Mouse (Mus musculus) brown adipose tissue, adult 24 weeks (tissue): ENCODE data around the gene Ano6. TPM values are rescaled to one million over a fixed set of nuclear protein-coding genes. Genes with fewer than 3 reads are reported as not detected.

Experiments
- H3K27ac ChIP-seq: fragments of 200-500 bp; replicated peaks from 2 replicates; pipeline ENCODE4 v1.5.1; 2012; ENCODE audit warnings: low read depth, mild to moderate bottlenecking, low read length
- H3K4me1 ChIP-seq: fragments of 200-500 bp; 2 replicates; pipeline ENCODE4 v1.6.1; 2012; ENCODE audit warnings: low read length, mixed read lengths; ENCODE audit not compliant: control insufficient read depth, insufficient read depth, insufficient read length
- H3K4me3 ChIP-seq: fragments of 200-500 bp; 2 replicates; pipeline ENCODE4 v1.5.1; 2012; ENCODE audit warnings: low read depth, mild to moderate bottlenecking, low read length, moderate library complexity; ENCODE audit not compliant: insufficient read depth
- polyA plus RNA-seq: library from polyadenylated mRNA; stranded (reverse); fragments of >200 nt; gene quantifications from 2 replicates; pipeline ENCODE4 v1.2.4, GENCODE M21; 2012; ENCODE audit not compliant: missing spikeins, insufficient read depth, insufficient read length

Ano6 gene
- polyA plus RNA-seq, 1 experiment, result 21.1 TPM

- H3K4me3 ChIP-seq, result no peak overlapping the region
- H3K27ac ChIP-seq, result no peak overlapping the region
- H3K4me1 ChIP-seq, result peaks cover 6% of the 10 kb centered on the region; the same call in 1 of the 2 replicates
These were observed 158.7 kb downstream of the Ano6 start for GRCm38 (mm10) chr15:95949336-95949735.

GRCm38 (mm10) chr15:95951497-95951896 lies 160.9 kb downstream of the Ano6 start:
- no peak overlapping the region for H3K4me3 ChIP-seq
- H3K27ac ChIP-seq, result 0 out of 2 replicates have a peak overlapping the region, but pooled peaks have one; percentile 19
- peaks cover 6% of the 10 kb centered on the region; the same call in 1 of the 2 replicates for H3K4me1 ChIP-seq

GRCm38 (mm10) chr15:95956692-95957091 lies 166.0 kb downstream of the Ano6 start:
- H3K4me1 ChIP-seq, result peaks cover 6% of the 10 kb centered on the region; the same call in 1 of the 2 replicates
- H3K27ac ChIP-seq, result no peak overlapping the region
- H3K4me3 ChIP-seq, result no peak overlapping the region

GRCm38 (mm10) chr15:95962411-95963123 lies 171.9 kb downstream of the Ano6 start:
- no peak overlapping the region for H3K27ac ChIP-seq
- peaks cover 2% of the 10 kb centered on the region; the same call in 1 of the 2 replicates for H3K4me1 ChIP-seq
- no peak overlapping the region for H3K4me3 ChIP-seq

GRCm38 (mm10) chr15:95963124-95963482 lies 172.5 kb downstream of the Ano6 start:
- Histone ChIP-seq H3K27ac (no peak overlapping the region), H3K4me1 (peaks cover 2% of the 10 kb centered on the region; the same call in 1 of the 2 replicates), H3K4me3 (no peak overlapping the region)

GRCm38 (mm10) chr15:95963533-95964250 lies 173.0 kb downstream of the Ano6 start:
- Histone ChIP-seq H3K4me1 (no peaks in the 10 kb centered on the region), H3K27ac (no peak overlapping the region), H3K4me3 (no peak overlapping the region)

- H3K27ac ChIP-seq, result no peak overlapping the region
These were observed 173.6 kb downstream of the Ano6 start for GRCm38 (mm10) chr15:95964251-95964561.

GRCm38 (mm10) chr15:95966979-95967378 lies 176.3 kb downstream of the Ano6 start:
- H3K4me3 ChIP-seq, result no peak overlapping the region
- no peaks in the 10 kb centered on the region for H3K4me1 ChIP-seq
- H3K27ac ChIP-seq, result no peak overlapping the region

More at GRCm38 (mm10) chr15:95964251-95964561, 173.6 kb downstream of the Ano6 start:
- no peaks in the 10 kb centered on the region for H3K4me1 ChIP-seq
- no peak overlapping the region for H3K4me3 ChIP-seq

GRCm38 (mm10) chr15:95967516-95968196 lies 177.0 kb downstream of the Ano6 start:
- Histone ChIP-seq H3K27ac (no peak overlapping the region), H3K4me3 (no peak overlapping the region), H3K4me1 (no peaks in the 10 kb centered on the region)

- H3K27ac ChIP-seq, result no peak overlapping the region
- no peak overlapping the region for H3K4me3 ChIP-seq
- no peaks in the 10 kb centered on the region for H3K4me1 ChIP-seq
These were observed 179.0 kb downstream of the Ano6 start for GRCm38 (mm10) chr15:95969596-95969995.

GRCm38 (mm10) chr15:95970176-95970575 lies 179.5 kb downstream of the Ano6 start:
- no peak overlapping the region for H3K4me3 ChIP-seq
- H3K27ac ChIP-seq, result no peak overlapping the region
- no peaks in the 10 kb centered on the region for H3K4me1 ChIP-seq

- Histone ChIP-seq H3K27ac (no peak overlapping the region), H3K4me1 (no peaks in the 10 kb centered on the region), H3K4me3 (no peak overlapping the region)
These were observed 180.0 kb downstream of the Ano6 start for GRCm38 (mm10) chr15:95970691-95971090.

GRCm38 (mm10) chr15:95971302-95971701 lies 180.7 kb downstream of the Ano6 start:
- Histone ChIP-seq H3K4me1 (no peaks in the 10 kb centered on the region), H3K4me3 (no peak overlapping the region), H3K27ac (no peak overlapping the region)

- H3K4me1 ChIP-seq, result no peaks in the 10 kb centered on the region
- H3K4me3 ChIP-seq, result no peak overlapping the region
- no peak overlapping the region for H3K27ac ChIP-seq
These were observed 181.5 kb downstream of the Ano6 start for GRCm38 (mm10) chr15:95972156-95972555.

- no peak overlapping the region for H3K4me3 ChIP-seq
- no peaks in the 10 kb centered on the region for H3K4me1 ChIP-seq
- H3K27ac ChIP-seq, result no peak overlapping the region
These were observed 182.0 kb downstream of the Ano6 start for GRCm38 (mm10) chr15:95972621-95973020.
